Mouse (Mus musculus) adrenal gland, adult 2 months (tissue): ENCODE results near the gene Crim1. TPM values are rescaled to one million over a fixed set of nuclear protein-coding genes. Genes with fewer than 3 reads are reported as not detected.

Experiments
- DNase-seq: peaks from one replicate; pipeline ENCODE4 v3.0.0; 2021
- long read RNA-seq: library from polyadenylated mRNA; stranded (forward); transcript quantifications from one replicate; pipeline ENCODE4 v2.0.0, GENCODE M21; 2021
- polyA plus RNA-seq: library from polyadenylated mRNA; depleted of rRNA; stranded (reverse); fragments of >200 nt; gene quantifications from 2 replicates; pipeline ENCODE4 v1.2.3, GENCODE M21; 2012; rRNA removed
- total RNA-seq, 2 experiments: library from RNA; stranded (reverse); gene quantifications; 2 replicates each; pipeline ENCODE4 v1.2.3; 2021

Gene Crim1
- total RNA-seq (10 to 100 TPM; 30.8 to 32.5 TPM), polyA plus RNA-seq (12.9 and 18.8 TPM in 2 replicates)
- long read RNA-seq, full-length matches to known transcripts, result 1 of 4 reads
- long read RNA-seq, partial matches to known transcripts, result 1 of 4 reads
- long read RNA-seq, other reads (novel, unspliced or antisense), result 2 of 4 reads

DNA sequence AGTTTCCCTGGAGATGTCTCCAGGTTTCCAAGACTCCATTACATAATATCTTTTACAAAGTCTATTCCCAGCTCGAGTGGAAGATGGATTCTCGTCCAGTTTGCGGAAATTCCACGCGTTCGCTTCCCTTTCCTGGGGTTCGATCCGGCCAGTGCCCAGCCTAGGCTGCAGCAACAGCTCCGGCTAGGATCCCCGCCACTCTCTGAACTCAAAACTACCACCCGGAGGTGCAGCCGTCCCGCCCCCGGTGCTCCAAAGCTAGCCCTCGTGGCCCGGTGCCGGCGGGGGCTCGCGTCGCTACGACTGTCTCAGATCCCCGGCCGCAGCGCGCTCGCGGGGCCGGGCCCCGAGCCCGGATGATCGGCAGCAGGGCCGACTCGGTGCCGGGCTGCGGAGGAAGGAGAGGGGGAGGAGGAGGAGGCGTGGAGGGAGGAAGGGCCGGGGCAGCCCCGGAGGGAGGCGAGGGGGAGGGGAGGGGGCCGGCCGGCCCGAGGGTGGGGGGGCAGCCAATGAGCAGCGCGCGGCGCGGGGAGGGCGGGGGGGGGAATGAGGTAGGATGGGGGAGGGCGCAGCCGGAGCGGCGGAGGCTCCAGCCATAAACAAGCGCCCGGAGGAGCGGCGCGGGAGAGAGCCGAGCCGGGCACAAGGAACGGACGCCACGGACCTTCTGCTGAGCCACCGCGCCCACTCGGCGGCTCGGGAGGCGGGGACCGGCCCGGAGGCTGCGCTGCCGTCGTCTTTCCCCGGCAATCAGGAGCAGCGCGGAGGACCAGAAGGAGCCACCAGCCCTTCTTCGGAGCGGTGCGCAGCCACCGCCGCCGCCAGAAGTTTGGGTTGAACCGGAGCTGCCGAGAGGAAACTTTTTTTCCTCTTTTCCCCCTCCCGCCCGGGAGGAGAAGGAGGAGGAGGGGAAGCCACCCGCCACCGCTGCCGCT, at the start of gene Crim1:
Gene Crim1 (plus strand): TSS at position 623 of the 935 bp plus-strand sequence.
- DNase-seq, result peak; percentile 92

DNA sequence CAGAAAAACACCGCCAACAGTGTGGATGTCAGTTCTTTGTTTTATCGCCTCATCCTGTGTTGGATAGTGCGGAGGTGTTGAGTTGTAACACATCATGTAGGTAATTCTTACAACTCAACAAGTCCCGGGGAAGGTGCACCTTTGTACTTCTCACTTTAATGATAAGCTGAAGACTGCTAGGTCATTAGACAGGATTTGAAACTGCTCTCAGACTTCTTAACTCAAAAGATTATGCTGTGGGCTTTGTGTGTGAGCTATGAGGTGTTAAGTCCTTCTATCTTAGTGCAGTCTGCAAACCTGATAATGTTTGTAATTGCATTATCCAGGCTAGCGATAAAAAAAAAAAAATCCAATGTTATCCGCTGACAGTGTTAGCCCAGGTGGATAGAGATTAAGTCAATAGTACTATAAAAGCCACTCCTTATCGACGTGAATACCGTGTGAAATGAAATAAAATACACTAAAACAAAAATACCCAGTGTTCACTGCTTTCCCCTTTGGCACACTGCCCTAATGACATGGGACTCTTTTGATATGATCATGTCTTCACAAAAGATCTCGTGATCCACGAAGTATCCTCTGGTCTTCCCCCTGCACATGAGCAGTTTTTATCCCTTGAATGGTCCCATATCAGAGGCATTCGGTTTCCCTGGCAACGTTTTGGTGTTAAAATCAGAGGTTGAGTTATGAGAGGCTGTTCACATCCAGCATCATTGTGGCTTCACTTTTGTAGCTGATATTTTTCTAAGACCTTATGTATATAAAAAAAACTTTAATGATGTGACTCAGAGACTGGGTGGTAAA, 48.4 kb upstream of the Crim1 start:
- no peak for DNase-seq

DNA sequence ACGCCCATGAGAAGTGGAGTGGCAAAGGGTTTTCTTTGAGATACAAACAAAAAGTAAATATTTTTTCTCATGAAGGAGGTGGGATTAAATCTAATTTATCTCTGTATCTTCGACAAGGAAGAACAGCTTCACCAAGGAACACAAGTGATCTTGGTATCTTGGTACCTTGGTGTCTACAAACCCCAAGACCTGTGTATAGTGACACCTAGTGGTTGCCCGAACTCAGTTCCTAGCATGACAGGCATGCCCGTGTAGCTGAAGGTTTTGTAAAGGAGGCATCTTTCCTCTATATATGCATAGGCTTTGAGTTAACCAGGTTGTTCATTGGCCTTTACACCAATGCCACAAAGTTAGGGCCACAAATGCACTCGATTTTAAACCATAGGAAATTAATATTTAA, 36.8 kb upstream of the Crim1 start:
- DNase-seq, result peak; percentile 27

DNA sequence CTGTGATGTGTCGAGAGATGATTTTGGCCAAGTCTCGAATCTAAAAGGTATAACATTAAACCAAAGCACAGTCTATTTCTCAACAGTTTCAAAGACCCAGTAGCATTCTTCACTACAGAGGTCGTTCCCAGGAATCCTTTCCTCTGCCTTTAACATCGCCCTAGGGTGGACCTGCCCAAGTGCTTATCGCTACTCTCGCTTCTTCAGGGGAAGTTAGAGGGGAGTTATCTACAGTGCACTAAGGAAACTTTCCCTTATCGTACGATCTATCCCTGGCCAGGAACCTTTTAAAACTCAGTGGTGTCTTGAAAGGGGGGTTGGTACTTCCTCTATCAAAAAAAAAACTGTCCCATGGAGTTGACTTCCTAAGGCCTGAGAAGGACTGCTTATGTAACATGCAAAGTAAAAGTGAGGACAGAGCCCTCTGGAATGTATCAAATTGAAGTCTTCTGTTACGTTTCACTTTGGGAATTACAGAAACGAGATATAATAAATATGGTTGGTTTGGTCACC, 36.3 kb upstream of the Crim1 start:
- no peak for DNase-seq

DNA sequence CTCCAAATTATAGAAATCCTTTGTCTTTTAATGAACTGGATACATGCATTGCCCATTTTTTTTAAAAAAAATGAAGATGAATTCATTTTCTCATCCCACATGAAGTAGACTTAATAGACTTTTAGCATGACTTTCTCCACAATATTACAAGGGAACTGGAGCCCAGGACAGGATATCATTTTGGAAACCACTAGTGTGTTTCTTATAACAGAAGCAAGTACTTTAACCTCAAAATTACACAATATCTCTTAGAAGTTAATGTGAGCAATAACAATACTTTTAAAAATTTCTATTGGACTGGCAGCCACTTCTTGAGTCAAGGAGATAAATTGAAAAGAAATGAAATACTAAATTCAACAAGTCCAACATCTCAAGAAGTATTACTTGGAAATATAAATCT, 34.2 kb upstream of the Crim1 start:
- no peak for DNase-seq

DNA sequence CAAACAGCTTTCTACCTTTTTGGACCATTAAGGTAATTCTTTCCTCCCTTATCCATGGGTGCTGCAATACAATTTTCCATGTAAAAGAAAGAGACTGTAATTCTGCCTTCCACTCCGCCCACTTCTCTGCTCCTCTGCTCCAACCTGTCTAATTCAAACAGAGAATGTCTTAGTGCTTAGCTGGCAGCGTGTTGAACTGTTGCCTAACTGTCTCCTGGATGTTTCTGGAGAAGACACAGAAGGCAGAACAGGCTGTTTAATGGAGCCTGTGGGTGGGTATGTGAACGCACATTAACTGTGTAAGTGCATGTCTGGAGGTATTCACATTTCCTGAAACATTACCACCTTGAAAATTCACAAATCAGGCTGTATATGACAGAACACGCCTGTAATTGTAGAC, 33.5 kb upstream of the Crim1 start:
- no peak for DNase-seq

DNA sequence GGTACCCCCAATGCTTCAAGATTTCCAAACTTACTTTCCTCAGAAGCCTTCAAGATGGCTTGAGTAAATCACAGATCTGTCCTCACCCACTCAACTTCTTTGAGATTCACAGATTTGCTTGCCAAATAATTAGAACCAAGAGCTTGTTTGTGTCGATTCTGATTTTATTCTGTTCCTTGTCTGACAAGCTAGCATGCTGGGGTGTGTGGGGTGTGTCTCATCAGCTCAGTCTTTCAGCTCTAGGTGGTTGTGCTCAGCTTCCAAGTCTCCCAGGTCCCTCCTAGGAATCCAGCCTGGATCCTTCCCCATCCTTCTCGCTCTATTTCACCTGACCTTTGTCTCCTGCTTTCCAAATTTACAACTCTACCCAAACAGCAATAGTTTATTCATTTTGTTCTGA, 27.7 kb upstream of the Crim1 start:
- DNase-seq, result no peak

DNA sequence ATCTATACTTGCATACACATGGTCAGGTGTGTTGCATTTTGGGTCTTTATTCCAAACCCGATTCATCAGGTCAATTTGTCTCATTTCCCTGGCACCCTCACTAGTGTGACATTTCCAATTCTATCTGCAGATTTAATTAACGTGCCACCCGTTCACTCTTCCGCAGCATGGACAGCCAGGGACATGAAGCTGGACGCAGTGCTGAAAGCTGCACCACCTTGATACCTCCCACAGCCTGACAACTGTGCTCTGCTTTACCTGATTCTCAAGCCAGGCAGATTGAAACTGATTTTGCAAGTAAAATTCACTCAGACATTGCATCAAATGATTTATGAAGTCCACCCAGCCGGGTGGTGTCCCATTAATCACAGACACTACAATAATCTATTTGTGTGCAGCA, 19.3 kb upstream of the Crim1 start:
- DNase-seq, result no peak

DNA sequence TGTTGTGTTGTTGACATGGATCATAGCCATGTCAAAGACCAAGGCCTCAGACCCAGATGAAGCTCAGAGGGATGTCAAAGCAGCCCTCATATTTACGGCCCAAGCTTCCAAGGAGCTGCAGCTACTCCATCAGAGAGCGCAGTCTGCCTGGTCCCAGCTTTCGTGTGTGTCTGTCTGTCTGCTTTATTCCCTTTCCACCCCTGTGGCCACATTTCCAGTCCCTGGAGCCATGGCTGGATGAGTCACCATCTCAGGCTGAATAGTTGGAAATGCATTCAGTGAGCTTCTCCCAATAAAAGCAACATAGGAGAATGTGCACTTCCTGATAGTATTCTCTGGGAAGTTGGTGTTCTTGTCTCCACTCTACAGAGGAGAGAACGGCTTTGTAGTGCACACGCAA, 3.9 kb upstream of the Crim1 start:
- no peak for DNase-seq

DNA sequence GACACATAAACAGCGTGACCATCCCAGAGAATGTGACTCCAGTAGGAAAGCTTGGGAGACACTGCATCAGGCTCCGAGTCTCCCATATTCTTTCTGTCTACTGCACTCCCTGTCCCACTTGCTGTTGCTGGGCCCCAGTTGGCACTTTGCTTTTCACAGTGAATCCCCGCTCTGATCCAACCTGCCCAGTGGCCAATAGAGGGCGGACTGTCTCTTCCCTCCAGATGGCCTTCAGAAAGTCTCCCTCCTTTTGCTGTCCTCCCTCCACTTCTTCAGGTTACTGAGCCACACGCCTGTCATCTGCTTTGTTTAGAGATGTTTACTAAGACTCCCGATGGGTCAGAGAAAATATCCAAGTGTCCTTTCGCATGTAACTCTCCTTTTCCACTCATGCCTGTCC, 2.9 kb upstream of the Crim1 start:
- peak; percentile 71 for DNase-seq

DNA sequence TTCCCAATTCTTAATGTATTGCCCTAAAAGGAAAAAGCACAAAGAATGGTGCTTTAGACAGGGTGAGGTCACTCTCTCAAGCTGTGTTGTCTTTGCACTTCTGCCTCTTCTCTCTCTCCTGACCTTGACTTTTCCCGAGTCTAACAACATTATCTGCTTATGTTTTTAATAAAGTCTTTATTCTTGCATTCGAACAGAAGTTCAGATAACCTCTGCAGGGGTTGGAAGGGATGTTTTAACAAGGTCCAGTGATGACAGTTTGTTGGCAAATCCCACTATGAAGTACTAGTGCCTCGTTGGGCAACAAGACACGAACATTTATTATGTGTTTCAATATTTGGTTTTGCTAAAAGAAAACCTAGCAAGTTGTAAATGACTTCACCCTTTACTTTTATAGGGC, 1.9 kb upstream of the Crim1 start:
- no peak for DNase-seq

DNA sequence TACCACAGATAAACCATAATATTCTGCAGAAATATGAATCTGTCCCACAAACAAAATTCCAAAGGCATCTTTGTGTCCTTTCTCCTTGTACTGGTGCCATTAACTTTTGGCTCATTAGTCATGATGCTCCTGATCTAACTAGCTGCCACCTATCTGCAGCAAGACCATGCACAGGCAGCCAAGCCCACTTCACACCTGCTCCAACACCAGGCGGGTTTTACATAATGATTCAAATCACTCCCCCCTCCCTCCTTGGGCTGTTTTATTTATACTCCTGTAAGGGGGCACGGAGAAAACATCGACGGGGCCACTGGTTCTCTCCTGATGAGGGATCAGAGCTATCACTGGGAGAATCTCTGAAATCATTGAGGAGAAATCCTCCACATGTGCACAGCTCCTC, 1.2 kb upstream of the Crim1 start:
- no peak for DNase-seq

DNA sequence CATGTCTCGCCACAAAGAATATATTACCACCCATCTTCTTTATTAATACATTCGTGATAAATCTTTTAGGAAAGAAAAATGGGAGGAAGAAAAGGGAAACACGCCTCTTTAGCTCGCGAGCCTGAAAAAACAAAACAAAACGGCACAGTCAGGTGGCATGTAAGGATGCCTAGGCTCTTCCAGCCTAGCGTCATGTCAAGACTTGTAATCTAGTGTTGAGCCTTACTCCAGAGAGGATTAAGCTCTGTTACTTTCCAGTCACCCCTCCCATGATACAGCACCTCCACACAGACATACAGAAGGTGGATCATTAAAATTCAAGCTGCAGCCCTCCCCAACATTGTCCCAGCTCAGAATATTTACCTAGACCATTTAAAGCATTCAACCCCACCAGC, 820 bp upstream of the Crim1 start:
- DNase-seq, result no peak

DNA sequence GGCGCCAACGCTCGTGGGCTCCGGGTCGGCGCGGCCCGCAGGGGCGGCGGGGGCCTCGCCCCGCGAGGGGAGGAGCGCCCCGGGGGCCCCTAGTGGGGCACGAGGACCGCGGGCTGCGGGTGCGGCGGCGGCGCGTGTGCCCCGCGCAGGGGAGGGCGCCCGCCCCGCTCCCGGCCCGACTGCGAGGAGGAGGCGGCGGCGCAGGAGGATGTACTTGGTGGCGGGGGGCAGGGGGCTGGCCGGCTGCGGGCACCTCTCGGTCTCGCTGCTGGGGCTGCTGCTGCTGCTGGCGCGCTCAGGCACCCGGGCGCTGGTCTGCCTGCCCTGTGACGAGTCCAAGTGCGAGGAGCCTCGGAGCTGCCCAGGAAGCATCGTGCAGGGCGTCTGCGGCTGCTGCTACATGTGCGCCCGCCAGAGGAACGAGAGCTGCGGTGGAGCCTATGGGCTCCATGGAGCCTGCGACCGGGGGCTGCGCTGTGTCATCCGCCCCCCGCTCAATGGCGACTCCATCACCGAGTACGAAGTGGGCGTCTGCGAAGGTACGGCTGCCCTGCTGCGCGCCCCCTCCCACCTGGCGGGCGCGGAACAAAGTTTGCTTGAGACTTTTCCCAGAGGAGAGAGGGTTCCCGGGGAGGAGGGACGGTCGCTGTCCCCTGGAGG, 643 bp downstream of the Crim1 start:
- peak; percentile 76 for DNase-seq

DNA sequence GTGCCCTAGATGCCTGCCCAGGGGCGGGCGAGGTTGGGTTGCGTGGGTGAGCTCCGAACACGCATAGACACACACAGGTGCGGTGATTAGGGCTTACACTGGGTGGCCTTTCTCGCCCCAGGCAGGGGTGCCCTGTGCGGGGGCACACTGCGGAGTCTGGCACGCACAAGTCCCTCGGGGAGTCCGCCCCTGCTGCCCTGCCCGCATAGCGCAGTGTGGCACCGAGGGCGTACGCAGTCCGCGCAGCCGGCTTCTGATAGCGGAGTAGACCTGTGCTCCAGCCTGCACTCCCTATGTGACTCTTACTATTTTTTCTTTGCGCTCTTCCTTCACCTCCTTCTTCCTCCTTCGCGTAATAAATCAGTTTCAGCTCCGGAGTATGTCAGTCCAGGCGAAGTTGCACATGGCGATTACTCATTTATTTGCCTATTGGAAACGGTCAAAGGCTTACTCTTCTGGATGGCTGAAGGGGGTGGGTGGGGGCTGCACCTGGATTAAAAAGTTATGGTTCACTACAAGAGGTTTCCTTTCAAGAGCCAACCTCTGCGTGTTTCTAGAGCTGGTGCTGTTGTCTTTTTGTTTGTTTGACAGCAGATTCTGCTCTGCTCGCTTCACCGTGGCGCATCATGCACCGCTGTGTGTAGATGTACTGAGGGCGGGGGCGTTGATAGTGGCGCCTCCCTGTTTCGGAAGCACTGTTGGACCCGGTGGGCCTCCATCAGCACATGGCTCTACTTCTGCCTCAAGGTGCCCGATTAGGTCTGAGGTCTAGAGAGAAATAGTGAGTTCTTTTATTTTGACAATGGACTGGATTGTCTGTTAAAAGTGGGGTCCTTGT, 1.4 kb downstream of the Crim1 start:
- peak; percentile 67 for DNase-seq

DNA sequence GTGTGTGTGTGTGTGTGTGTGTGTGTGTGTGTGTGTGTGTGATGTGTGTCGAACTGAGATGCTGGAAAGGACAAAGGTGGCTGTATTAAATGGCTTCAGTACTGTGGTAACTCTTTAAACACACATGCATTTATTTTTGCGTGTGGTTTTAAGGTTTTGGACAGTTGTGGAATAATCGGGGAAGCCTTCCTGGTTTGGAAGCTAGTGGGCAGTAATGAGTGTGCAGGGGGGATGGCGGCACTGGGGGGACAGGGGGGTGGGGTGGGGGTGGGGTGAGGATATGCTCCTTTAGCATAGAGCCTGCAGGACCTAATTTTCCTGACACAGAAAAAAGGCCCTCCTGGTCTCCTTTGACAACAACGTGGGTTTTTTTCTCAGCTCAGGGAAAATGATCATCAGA, 2.2 kb downstream of the Crim1 start:
- no peak for DNase-seq

DNA sequence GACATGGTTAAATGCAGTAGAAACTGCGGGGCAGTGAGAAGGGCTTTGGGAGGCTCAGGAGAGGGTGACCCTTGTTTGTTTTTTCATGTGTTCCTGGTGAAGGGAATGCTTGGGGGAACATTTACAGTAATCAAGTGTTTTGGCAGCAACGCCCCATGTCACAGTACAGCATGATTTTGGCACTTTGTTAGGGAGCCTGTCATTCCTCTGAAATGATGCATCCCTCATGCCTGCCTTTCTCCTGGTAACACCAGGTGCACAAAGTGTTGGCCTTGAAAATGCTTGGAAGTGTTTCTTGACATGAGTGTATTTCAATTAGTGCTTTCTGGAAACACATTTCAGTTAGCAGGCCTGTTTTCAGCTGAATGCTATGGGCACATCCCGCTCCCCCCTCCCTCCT, 2.7 kb downstream of the Crim1 start:
- no peak for DNase-seq

DNA sequence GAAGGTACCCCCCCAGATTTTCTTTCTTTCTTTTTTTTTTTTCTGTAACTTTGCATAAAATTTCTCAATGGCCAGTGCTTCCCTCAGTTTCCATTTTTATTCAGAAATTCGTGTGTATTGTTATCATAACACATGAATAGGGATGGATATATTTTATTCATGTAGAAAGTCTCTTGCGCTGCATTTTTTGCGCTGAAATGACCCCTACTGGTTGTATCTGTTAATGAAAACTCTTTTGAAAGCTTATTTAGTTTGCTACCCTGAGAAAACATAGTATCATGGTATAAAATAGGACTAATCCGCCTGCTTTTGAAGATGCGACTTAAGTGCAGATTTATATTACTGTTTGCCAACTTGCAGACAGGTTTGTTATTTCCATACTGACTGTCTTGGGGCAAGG, 3.4 kb downstream of the Crim1 start:
- no peak for DNase-seq

DNA sequence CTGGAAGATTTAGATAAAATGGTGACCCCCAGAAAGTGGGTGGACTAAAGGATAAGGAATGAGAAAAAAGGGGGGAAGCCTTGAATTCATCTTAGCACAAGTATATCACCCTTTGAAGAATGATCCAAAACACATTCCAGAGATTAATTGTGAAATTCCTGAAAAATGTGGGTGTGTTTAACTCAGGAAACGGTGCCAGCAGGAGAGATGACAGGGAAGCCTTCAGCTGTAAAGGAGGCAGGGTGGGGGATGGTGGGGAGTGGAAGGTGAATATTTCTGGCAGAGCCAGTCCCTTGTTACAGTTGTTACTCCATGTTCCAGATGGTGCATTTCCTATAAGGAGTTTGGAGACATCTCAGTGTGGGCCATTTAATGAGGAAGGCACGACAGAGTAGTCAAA, 6.4 kb downstream of the Crim1 start:
- peak; percentile 44 for DNase-seq

DNA sequence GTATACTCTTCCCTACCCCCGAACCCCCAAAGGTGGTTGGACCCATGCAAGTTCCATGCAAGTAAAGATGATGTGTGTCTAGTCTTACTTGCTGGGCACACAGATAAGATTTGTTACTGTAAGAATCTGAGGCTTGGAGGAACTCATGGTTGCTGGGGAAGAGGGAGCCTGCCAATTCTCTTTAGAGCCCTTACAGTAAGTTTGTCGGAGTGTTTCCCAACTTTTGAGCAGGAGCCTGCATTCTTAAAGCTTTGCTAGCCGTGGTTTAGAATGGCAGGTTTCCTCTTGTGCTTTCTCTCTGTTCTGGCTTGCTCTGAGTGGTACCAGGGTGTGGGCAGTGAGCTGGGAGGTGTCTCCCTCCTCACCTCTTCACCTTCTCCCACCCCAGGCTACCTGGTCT, 7.2 kb downstream of the Crim1 start:
- DNase-seq, result no peak

DNA sequence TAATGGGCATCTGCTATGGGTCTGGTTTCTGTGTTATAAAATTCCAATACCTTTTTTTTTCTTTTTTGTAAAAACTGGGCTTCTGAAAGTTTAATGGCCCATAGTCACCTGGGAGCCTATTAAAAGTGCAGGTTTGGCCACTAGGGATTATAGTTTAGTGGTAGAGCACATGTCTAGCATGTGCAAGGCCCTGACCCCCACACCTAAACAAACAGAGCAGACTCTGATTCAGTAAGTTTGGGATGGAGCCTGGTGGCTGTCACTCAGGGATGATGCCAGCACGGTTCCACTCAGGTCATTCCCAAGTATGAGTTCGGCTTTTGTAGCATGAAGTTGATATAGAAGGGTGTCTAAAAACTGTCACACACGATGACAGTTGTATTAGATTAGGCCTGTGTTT, 8.8 kb downstream of the Crim1 start:
- DNase-seq, result no peak
